Mouse (Mus musculus) T-helper 17 cell (primary cell): ENCODE data around the gene Rbfox3.

ENCODE experiments used
- in situ Hi-C, 2 experiments: fragments of 300-600 bp; cut with MboI, MseI; formaldehyde crosslinking; loops; 1 replicate in 1 of 2; 2 replicates in 1 of 2; pipeline ENCODE4 v1.15.1; 2025; ENCODE audit warnings: high pct_unique_total_duplicates in 2 of 2

Gene Rbfox3

DNA sequence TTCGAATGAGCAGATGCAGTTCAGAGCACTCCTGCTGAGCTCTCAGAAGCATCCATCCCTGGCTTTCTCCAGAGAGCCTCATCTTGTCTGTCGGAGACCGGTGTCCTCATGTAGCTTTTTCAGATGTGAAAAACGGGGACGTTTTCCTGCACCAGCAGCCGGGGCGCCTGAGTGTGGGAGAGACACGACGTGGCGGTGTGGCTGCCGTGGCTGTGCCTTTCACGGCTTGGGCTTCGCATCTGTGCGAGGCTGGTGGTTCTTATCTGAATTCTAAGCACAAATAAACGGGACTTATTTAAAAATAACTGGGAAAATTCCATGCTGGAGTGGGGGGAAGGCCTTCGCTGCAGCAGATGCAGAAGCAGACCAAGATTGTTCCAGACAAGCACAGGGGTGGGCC, 26.3 kb downstream of the Rbfox3 start:
- in situ Hi-C loops: no loop called here

GRCm38 (mm10) chr11:118883143-118883542, 28.3 kb downstream of the Rbfox3 start:
- in situ Hi-C loops: no loop called here

- in situ Hi-C loops: no loop called here
These were observed 29.5 kb downstream of the Rbfox3 start for GRCm38 (mm10) chr11:118881786-118882495.

- in situ Hi-C loops: no loop called here
These were observed 31.8 kb downstream of the Rbfox3 start for GRCm38 (mm10) chr11:118879466-118880150.

DNA sequence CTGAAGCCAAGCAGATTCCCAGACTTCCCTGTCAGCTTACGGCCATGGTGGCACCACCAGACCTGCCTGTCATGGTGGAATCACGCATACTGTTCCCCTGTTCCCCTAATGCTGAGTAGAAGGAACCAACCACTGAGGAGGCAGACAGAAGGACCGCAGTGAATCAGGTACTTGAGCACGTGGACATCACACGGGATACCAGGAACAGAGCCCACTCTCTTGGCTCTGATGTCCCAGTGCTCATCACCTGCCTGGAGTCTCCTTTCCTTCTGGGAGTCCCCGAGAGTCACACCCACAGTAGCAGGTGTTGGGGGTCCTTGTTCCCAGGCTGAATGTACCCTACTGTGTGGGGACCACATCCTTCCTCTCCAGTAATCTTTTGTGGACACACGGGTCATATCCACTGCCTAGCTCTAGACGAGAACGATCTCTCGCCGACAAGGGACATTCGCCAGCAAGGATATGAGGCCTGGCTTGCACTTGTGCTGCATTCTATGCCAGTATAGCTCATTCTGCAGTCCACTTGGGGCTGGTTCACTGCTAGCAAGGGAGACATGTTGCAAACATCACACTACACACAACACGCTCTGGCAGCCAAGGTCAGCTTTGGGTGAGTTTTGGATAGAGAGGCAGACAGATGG, 32.7 kb downstream of the Rbfox3 start:
- in situ Hi-C loops: no loop called here

DNA sequence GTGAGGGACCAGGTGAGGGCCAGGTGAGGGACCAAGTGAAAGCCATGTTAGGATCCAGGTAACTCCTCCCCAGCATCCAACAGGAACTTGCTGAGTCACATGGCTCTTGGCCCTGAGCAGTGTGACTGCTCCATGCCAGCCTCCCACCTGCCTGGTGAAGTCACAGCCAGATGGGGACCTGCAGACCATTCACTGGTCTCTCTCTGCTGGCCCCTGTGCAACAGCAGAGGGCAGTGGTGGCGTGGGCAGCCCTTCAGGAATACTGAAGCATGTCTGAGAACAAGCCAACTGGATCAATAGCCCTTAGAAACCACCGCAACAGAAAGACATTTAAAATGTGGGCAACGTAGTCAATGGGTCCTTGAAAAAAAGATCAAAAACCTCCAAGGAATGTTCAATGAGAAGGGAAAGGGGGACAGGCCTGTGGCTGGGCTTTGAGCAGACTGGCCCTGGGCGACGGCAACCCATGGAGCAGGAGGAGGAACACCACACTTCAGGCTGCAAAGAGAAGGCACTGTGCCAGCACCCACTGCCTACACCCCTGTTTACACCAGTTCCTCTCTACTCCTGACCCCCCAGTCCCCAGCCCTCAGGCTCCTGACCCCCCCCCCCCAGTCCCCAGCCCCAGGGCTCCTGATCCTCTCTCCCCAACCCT, 36.0 kb downstream of the Rbfox3 start:
- in situ Hi-C loops: no loop called here

- in situ Hi-C loops: no loop called here
These were observed 36.8 kb downstream of the Rbfox3 start for GRCm38 (mm10) chr11:118874487-118875095.

DNA sequence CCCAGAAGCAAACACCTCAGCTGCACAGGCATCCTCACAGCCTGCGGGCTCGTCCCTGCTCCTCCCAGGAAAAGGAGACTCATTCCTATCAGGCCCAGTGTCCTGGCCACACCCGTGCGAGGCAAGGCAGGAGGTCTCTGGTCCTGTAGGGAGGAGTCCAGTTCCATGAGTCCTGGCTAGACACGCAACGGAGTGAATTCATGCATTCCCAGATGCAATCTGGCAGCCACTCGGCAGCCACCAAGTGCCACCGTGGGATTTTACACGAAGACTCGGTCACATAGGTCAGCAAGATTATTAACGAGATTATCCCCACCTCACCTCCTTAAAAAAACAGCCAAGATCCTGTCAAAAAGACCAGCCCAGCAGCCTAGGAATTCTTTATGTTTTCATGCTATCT, 37.4 kb downstream of the Rbfox3 start:
- in situ Hi-C loops: no loop called here

DNA sequence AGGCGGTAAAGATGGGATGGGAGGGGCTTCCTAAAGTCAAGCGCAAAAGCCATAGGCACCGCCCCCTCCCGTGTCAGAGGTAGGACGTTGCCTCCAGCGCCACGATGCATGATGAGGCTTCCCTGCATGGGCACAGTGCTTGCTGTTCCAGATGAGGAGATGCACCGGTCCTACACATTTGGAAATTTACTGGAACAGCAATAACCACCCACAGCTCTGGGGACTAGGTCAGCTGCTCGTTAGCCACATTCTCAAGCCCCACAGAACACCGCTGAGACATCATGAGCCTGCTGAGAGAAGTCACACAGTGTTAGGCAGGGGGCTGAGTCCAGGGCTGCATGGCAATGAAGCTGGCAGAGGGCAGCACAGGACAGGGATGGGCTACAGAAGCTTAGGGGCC, 39.9 kb downstream of the Rbfox3 start:
- in situ Hi-C loops: no loop called here

- in situ Hi-C loops: no loop called here
These were observed 48.0 kb downstream of the Rbfox3 start for GRCm38 (mm10) chr11:118863360-118863759.

DNA sequence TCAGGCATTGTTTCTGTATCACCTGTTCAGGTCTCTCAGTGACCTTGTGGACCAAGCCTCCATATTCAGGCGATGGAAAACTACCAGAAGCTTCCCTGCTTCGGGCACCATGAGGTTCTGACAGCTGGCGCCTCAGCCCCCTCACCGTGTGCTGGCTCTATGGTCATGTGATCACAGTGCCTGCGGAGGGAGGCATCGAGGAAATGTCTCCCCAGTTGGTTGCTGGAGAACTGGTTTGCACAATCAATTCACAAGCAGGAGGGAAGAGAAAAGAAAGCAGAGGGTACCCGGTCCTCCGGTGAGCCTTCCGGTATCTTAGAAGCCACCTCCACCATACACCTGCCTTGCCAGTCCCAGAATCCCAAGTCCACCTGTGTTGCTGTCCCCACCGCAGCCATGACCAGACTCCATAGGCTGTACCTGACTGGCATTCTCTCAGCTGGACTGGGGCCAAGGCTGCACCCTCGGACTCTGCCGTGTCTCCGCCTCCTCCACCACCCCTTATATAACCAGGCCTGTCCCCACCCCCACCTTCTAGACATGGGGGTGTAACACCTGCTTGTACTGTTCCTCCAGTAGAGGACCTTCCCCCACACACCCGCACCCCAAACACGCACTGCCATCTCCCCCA, 49.5 kb downstream of the Rbfox3 start:
- in situ Hi-C loops: no loop called here

DNA sequence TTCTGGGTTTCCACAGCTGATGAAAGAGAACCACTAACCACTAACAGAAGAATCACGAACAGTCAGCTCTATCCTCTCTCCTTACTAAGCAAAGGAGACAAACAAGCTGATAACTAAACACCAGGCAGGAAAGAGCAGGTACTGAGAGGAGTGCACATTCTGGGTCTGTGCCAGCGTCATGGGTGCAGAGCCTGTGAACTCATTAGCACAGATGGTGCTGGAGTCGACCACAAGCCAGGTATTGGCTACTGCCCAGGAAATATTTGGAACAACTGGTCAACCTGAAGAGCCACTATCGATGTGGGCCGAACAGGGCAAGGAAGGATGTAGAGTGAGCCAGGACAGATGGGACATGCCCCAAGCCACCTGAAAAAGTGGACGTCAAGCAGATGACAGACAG, 50.2 kb downstream of the Rbfox3 start:
- in situ Hi-C loops: no loop called here

DNA sequence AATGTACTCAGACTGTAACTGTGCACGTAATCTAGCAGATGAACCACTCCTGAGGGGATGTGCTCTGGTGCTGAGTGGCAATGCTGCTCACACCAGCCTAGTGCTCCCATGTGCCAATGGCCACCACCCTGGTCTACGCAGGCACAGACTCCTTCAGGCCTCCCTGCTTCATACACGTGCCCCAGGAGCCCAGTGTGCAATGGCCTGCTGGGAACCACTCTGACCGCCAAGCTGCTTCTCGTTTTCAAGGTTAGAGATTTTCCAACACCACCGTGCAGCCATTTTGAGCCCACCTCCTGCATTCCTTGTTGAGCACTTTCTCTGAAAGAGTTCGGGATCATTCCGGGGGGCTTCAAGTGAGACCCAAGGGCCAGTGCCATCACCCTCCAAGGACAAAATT, 50.6 kb downstream of the Rbfox3 start:
- in situ Hi-C loops: no loop called here

- in situ Hi-C loops: no loop called here
These were observed 51.6 kb downstream of the Rbfox3 start for GRCm38 (mm10) chr11:118859839-118860238.

DNA sequence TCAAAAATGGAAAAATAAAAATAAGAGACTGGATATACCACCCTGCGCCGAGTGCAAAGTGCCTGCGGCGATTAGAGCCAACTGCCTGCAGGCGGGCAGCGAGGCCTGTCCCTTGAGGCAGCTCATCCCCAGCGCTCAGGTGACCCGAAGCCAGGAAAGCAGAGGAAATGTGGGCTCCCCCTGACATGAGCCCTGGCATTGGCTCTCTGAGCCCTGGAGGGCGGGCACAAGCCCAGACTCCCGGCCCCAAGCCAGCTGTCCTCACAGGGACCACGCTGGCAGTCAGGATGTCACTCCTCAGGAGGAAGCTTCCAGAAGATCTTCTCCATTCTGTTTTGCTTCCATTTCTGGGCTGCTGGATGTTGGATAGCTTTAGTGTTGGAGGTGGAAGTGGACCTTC, 53.1 kb downstream of the Rbfox3 start:
- in situ Hi-C loops: no loop called here

- in situ Hi-C loops: no loop called here
These were observed 60.0 kb downstream of the Rbfox3 start for GRCm38 (mm10) chr11:118851391-118851790.

GRCm38 (mm10) chr11:118847986-118848385, 63.4 kb downstream of the Rbfox3 start:
- in situ Hi-C loops: no loop called here

- in situ Hi-C loops: no loop called here
These were observed 70.4 kb downstream of the Rbfox3 start for GRCm38 (mm10) chr11:118840992-118841391.

- in situ Hi-C loops: no loop called here
These were observed 73.2 kb downstream of the Rbfox3 start for GRCm38 (mm10) chr11:118838167-118838566.

GRCm38 (mm10) chr11:118836889-118837288, 74.5 kb downstream of the Rbfox3 start:
- in situ Hi-C loops: no loop called here

DNA sequence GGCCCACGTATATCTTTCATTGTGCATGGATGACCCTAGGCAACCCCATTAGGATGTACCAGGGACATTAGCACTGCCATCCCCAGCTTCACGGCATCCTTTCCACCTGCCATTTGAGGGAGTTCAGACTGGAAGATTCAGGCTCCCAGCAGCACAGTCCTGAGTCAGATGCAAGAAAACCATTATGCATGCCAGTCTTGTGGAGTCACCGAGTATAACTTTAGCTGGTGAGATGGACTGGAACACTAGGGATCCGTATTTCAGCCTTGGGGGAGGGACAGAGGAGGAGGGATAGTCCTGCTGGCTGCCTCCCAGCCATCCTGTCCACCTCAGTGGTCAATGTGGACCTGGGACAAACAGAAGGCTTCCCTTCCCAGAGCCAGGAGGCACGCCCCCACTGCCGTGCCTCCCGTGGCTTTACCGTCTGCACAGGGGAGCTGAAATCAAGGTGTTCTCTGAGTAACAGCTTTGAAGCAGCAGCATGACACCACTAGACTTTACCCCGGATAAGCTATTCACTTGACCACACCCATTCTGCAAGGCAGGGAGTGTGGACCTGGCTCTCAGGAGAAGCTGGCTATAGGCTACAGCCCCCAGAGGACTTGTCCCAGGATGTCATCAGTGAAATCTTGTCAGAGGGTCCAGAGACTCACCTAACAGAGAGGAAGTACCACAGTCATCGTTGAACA, 78.5 kb downstream of the Rbfox3 start:
- in situ Hi-C loops: no loop called here
